Mouse (Mus musculus): ENCODE data around the gene Hmgb1.

DNA sequence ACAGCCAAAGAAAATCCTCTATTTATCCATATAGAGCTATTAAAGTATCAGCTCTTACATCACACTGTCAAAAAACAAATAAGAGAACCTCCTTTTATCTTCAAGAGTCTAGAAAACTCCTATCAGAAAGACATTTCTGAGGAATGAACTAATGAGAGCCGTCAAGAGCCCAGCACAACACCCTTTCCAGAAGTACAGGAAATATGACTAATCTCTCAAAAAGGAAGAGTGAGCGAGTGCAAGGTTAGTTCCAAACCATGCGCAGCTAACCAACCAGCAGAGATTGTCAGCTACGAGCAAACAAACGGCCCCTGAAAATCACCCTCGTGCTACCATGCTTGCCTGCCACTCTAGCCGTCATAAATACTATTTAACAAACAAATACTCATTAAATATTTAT, 21.4 kb downstream of the Hmgb1 start:
- TF ChIP-seq MAX (IDR thresholded peaks at IDR 0.05; ENCODE audit: low read depth) (no peak), POLR2A (IDR thresholded peaks at IDR 0.05; ENCODE audit: insufficient read length, low read depth) (no peak), TCF12 (IDR thresholded peaks at IDR 0.05; ENCODE audit: insufficient read depth, poor library complexity, severe bottlenecking) (no peak), MYOD1 (IDR thresholded peaks at IDR 0.05; ENCODE audit: control insufficient read depth in 1 of 3, insufficient read length in 2 of 3, low read depth in 2 of 3) (no peak), CEBPB (IDR thresholded peaks at IDR 0.05; ENCODE audit: insufficient read depth, poor library complexity, severe bottlenecking) (no peak), TCF3 (IDR thresholded peaks at IDR 0.05; ENCODE audit: insufficient read length, low read depth) (no peak)
